Mouse (Mus musculus): ENCODE results near the gene Ggt6. TPM values are rescaled to one million over a fixed set of nuclear protein-coding genes. Genes with fewer than 3 reads are reported as not detected.

Ggt6 gene
- polyA plus RNA-seq, 1 experiment, result not detected

DNA sequence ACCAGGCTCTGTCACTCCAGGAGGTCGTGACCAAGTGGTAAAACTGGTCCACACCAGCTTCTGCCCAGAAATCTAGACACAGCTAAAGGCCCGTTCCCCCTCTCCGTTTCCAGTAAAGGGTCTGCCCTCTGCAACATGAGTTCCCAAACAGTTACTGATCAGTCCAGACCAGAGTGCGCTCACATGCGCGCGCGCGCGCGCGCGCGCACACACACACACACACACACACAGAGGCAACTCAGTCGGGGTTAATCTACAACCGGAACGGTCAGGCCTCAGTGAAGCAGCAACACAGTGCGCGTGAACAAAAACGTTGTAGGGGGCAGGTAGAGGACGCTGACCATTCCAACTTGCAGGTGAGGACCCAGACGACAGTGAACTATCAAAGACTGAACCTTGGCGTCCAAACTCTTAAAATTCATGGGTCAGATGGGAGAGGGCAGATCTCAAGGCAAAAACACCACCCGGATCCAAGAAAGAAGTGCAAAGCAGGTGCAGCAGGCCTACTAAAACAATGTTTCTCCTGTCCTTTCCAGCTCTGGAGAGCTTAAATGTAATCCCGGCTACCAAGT lies 24.7 kb upstream of the Ggt6 start:
- H3K27me3 ChIP-seq (ENCODE audit: control insufficient read depth, insufficient read depth, insufficient read length), result peaks cover 88% of the 10 kb centered on the region
- no peak overlapping the region for H3K4me3 ChIP-seq (ENCODE audit: insufficient read depth, poor library complexity, severe bottlenecking)

DNA sequence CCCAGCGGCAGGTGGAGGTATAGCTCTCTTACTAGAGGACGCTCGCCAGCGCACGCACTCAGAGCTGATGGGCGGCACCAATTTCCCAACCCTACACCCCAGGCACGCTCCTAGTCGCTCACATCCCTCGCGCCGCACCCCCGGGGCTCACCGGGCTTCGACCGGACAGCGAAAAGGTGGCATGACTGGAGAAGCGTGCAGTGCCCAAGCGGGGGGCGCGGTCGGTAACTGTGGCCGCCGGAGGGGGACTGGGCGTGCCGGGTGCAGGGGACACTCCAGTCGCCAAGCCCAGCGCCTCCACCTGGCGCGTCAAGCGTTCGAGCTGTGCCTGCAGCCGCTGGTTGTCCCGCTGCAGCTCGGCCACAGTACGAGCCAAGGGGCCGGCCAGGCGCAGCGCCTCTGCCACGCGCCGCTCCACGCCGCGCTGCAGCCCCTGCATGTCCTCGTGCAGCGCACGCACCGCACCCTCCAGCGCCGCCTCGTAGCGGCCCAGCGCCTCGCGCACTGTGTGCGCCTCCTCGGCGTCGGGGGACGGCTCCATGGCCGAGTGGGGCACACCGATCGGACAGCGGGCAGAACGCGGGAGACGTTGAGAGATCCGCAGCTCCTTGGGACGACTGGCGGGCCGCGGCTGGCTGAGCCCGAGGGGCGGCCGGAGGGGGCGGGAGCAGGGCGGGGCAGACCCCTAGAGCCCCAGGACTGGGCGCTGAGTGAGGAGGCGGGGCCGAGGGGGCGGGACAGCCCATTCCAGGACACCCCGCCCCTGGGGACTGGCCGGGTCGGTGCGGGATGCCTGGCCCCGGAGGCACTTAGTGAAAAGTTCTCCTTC lies 24.0 kb upstream of the Ggt6 start, which contains the start of gene Smtnl2:
TSS of gene Smtnl2 (minus strand) at position 621 of the 829 bp plus-strand sequence.
- Histone ChIP-seq H3K79me3 (ENCODE audit: low read depth) (no peaks in the 10 kb centered on the region), H3K27me3 (ENCODE audit: control insufficient read depth, insufficient read depth, insufficient read length) (peaks cover 85% of the 10 kb centered on the region)

More for the DNA sequence above, 24.7 kb upstream of the Ggt6 start:
- no peaks in the 10 kb centered on the region for H3K79me3 ChIP-seq (ENCODE audit: low read depth)
- no peaks in the 10 kb centered on the region for H3K36me3 ChIP-seq (ENCODE audit: control insufficient read depth, insufficient read depth)
- no peak overlapping the region for H3ac ChIP-seq (ENCODE audit: control insufficient read depth, insufficient read length, low read depth)
- H3K79me2 ChIP-seq (ENCODE audit: control insufficient read depth, insufficient read depth), result no peaks in the 10 kb centered on the region
- TF ChIP-seq FOSL1 (IDR thresholded peaks at IDR 0.05; ENCODE audit: insufficient read depth, low read length, poor library complexity, severe bottlenecking) (no peak), USF1 (IDR thresholded peaks at IDR 0.05; ENCODE audit: low read depth) (no peak), MYOG (IDR thresholded peaks at IDR 0.05; ENCODE audit: control insufficient read depth, extremely low read depth, insufficient read length) (no peak), CEBPB (IDR thresholded peaks at IDR 0.05; ENCODE audit: low read depth) (no peak), MYOD1 (IDR thresholded peaks at IDR 0.05; ENCODE audit: control insufficient read depth, insufficient read length, low read depth) (no peak), MAX (IDR thresholded peaks at IDR 0.05) (no peak), CTCF (IDR thresholded peaks at IDR 0.05; ENCODE audit: control insufficient read depth, insufficient read depth, insufficient read length) (no peak)

DNA sequence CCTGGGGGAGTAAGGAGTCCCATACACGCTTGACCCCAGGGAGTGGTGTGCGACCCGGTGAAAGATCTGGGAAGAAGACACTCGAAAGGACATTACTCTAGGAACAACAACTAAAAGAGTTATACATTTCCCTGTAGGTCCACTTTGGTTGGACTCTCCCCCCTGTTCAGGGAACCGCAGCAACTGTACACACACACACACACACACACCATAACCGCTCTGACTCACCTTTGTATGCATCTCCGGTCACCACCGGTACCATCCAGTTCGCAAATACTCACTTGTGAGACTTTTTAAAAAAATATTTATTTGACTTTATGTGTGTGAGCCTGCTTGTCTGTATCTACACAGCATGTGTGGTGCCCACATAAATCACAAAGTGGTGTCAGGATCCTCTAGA lies 23.4 kb upstream of the Ggt6 start:
- Histone ChIP-seq H3ac (ENCODE audit: control insufficient read depth, insufficient read length, low read depth) (no peak overlapping the region), H3K79me3 (ENCODE audit: low read depth) (no peaks in the 10 kb centered on the region), H3K27me3 (ENCODE audit: control insufficient read depth, insufficient read depth, insufficient read length) (peaks cover 80% of the 10 kb centered on the region), H3K36me3 (ENCODE audit: control insufficient read depth, insufficient read depth) (no peaks in the 10 kb centered on the region), H3K4me3 (ENCODE audit: insufficient read depth, poor library complexity, severe bottlenecking) (no peak overlapping the region), H3K79me2 (ENCODE audit: control insufficient read depth, insufficient read depth) (no peaks in the 10 kb centered on the region)
- TF ChIP-seq CEBPB (IDR thresholded peaks at IDR 0.05; ENCODE audit: low read depth) (no peak), FOSL1 (IDR thresholded peaks at IDR 0.05; ENCODE audit: insufficient read depth, low read length, poor library complexity, severe bottlenecking) (no peak), CTCF (IDR thresholded peaks at IDR 0.05; ENCODE audit: control insufficient read depth, insufficient read depth, insufficient read length) (no peak), USF1 (IDR thresholded peaks at IDR 0.05; ENCODE audit: low read depth) (no peak), MAX (IDR thresholded peaks at IDR 0.05) (no peak)

More for the DNA sequence above, 24.0 kb upstream of the Ggt6 start, which contains the start of gene Smtnl2:
- peak within 1 kb of the TSS; percentile 68 for H3ac ChIP-seq (ENCODE audit: control insufficient read depth, insufficient read length, low read depth)
- TF ChIP-seq MAX (IDR thresholded peaks at IDR 0.05) (no peak), FOSL1 (IDR thresholded peaks at IDR 0.05; ENCODE audit: insufficient read depth, low read length, poor library complexity, severe bottlenecking) (no peak), CTCF (IDR thresholded peaks at IDR 0.05; ENCODE audit: control insufficient read depth, insufficient read depth, insufficient read length) (no peak), CEBPB (IDR thresholded peaks at IDR 0.05; ENCODE audit: low read depth) (no peak), USF1 (IDR thresholded peaks at IDR 0.05; ENCODE audit: low read depth) (no peak), MYOG (IDR thresholded peaks at IDR 0.05; ENCODE audit: control insufficient read depth, extremely low read depth, insufficient read length) (no peak), MYOD1 (IDR thresholded peaks at IDR 0.05; ENCODE audit: control insufficient read depth, insufficient read length, low read depth) (no peak)
- H3K4me3 ChIP-seq (ENCODE audit: insufficient read depth, poor library complexity, severe bottlenecking), result no peak within 1 kb of the TSS
- H3K79me2 ChIP-seq (ENCODE audit: control insufficient read depth, insufficient read depth), result no peaks in the 10 kb centered on the region
- H3K36me3 ChIP-seq (ENCODE audit: control insufficient read depth, insufficient read depth), result no peaks in the 10 kb centered on the region

DNA sequence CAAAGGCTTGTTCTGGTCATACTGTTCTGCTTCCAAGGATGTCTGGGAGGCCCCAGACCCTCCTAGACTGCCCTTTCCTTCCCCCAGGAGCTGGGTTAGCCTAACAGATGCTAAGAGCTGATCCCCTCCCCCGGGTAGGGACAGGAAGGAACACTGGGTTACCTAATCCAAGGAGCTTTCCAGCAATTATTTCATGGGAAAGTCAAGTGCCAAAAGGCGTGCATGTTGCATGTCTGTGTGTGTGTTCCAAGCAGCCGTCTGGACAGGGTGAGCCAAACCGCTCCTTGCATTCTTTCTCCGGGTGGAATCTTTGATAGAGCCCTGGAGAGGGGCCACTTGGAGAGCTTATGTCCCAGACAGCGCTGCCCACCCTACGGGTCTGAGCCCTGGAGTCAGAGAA lies 22.3 kb upstream of the Ggt6 start:
- H3K79me3 ChIP-seq (ENCODE audit: low read depth), result no peaks in the 10 kb centered on the region
- no peak overlapping the region for H3K4me3 ChIP-seq (ENCODE audit: insufficient read depth, poor library complexity, severe bottlenecking)
- peaks cover 78% of the 10 kb centered on the region for H3K27me3 ChIP-seq (ENCODE audit: control insufficient read depth, insufficient read depth, insufficient read length)
- no peaks in the 10 kb centered on the region for H3K36me3 ChIP-seq (ENCODE audit: control insufficient read depth, insufficient read depth)
- TF ChIP-seq MYOD1 (IDR thresholded peaks at IDR 0.05; ENCODE audit: control insufficient read depth, insufficient read length, low read depth), result no peak
- no peaks in the 10 kb centered on the region for H3K79me2 ChIP-seq (ENCODE audit: control insufficient read depth, insufficient read depth)
- no peak overlapping the region for H3ac ChIP-seq (ENCODE audit: control insufficient read depth, insufficient read length, low read depth)

DNA sequence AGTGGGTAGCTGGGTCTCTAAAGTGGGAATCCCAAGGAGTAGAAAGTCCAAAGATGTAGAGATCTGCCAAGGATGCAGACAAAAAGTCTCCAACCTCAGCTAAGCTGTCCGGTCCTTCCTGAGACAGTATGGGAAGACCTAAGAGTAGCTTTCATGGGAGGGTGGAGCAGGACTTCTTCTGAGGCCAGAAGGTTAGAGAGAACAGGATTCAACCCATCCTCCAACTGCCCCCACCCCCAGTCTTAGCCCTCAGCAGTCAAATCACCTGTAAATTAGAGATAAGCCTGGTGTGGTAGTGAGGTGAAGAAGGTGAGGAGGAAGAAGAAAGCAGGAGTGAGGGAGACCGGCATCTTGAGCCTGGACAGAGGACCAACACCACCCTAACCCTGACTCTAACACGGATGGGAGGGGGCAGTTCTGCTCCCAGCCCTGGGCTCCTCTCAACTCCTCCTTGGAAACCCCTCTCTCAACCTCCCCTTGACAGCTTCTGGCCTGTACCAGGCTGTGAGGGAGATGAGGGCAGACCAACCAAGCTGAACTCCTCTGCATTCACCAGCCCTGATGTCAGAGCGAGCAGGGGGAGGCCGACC lies 21.6 kb upstream of the Ggt6 start:
- no peaks in the 10 kb centered on the region for H3K79me3 ChIP-seq (ENCODE audit: low read depth)
- TF ChIP-seq CTCF (IDR thresholded peaks at IDR 0.05; ENCODE audit: control insufficient read depth, insufficient read depth, insufficient read length) (no peak), MAX (IDR thresholded peaks at IDR 0.05) (no peak), MYOD1 (IDR thresholded peaks at IDR 0.05; ENCODE audit: control insufficient read depth, insufficient read length, low read depth) (no peak), FOSL1 (IDR thresholded peaks at IDR 0.05; ENCODE audit: insufficient read depth, low read length, poor library complexity, severe bottlenecking) (no peak), CEBPB (IDR thresholded peaks at IDR 0.05; ENCODE audit: low read depth) (no peak), MYOG (IDR thresholded peaks at IDR 0.05; ENCODE audit: control insufficient read depth, extremely low read depth, insufficient read length) (no peak), USF1 (IDR thresholded peaks at IDR 0.05; ENCODE audit: low read depth) (no peak)
- peaks cover 79% of the 10 kb centered on the region for H3K27me3 ChIP-seq (ENCODE audit: control insufficient read depth, insufficient read depth, insufficient read length)
- H3K4me3 ChIP-seq (ENCODE audit: insufficient read depth, poor library complexity, severe bottlenecking), result no peak overlapping the region
- no peak overlapping the region for H3ac ChIP-seq (ENCODE audit: control insufficient read depth, insufficient read length, low read depth)
- no peaks in the 10 kb centered on the region for H3K79me2 ChIP-seq (ENCODE audit: control insufficient read depth, insufficient read depth)
- no peaks in the 10 kb centered on the region for H3K36me3 ChIP-seq (ENCODE audit: control insufficient read depth, insufficient read depth)

All from C2C12 (cell line).